9 mouse cellular contexts compared by ENCODE assay signal in the genomic region with DNA sequence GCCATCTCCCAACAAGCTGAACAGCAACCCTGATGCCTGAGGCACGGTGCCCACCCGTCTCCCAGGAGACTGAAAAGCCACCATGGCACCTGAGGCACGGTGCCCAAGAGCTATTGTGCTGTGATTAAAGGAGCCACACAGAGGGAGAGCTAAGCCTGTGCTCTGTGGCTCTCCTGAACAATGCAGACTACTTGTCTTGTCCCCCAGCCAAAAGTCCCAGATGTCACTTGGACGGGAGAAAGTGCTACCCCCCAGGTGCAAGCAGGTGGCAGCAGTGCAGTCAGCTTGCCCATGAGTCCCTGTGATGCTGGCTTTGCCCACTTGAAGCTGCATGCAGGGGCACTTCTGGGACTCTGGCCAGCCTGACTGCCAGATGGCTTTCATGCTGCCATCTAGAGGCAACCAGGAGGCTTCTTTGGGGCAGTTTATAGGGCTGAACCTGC. TPM values are rescaled to one million over a fixed set of nuclear protein-coding genes. Genes with fewer than 3 reads are reported as not detected.
DNase-seq lines count a peak whose midpoint lies in the region; ATAC-seq and TF ChIP-seq lines count a peak whose summit lies in the region.
"Had no signal": no experiment of that assay in that cellular context is flagged by ENCODE, and none has a peak within 500 bp of the region (broad histone marks: within the 10 kb centered on the region; RNA-seq: fewer than 3 reads in every experiment).

No protein-coding gene starts in this region.

- no peaks in the 10 kb centered on the region for H3K27me3 ChIP-seq in forebrain, postnatal 0 days (ENCODE audit: insufficient read depth, low read length)

- intact Hi-C loops in left cerebral cortex, postnatal 10 days (cut with DNase I) = loop anchor here (10.0 kb wide), 1 partner anchor 119 kb away; no protein-coding TSS in a partner anchor

- H3K4me2 ChIP-seq in forebrain, postnatal 0 days (ENCODE audit: low read depth) = no peak overlapping the region

- H3K9ac ChIP-seq in forebrain, postnatal 0 days = no peak overlapping the region

- DNase-seq in ovary, postnatal 36 days (ENCODE audit: low spot score) = peak; percentile 23
- DNase-seq in ovary, postnatal 10 days (ENCODE audit: low spot score) = no peak
- DNase-seq in forebrain, postnatal 0 days = peak; percentile 85
- peak; percentile 65 to 79 for DNase-seq in left cerebral cortex, postnatal 10 days (ENCODE audit: extremely low spot score in 1 of 2, low spot score in 2 of 2)
- no peak for DNase-seq in T-cell, adult 2 months (ENCODE audit: low spot score)
- no peak for DNase-seq in lung, postnatal 14 days
- DNase-seq in thymus, postnatal 0 days (ENCODE audit: low spot score) = no peak

- H3K9me3 ChIP-seq in forebrain, postnatal 0 days (ENCODE audit: low read length) = no peaks in the 10 kb centered on the region

- no peak overlapping the region for H3K4me3 ChIP-seq in forebrain, postnatal 0 days (ENCODE audit: low read depth, low read length)

- H3K36me3 ChIP-seq in forebrain, postnatal 0 days (ENCODE audit: insufficient read depth) = peaks cover 24% of the 10 kb centered on the region

- ATAC-seq in forebrain, postnatal 0 days = peak; percentile 61

- 2% methylated on average over 4 of the region's 4 CpGs for WGBS in forebrain, postnatal 0 days

- TF ChIP-seq CTCF in forebrain, postnatal 0 days (IDR thresholded peaks at IDR 0.05; ENCODE audit: low read depth) = peak; percentile 63

- H3K27ac ChIP-seq in forebrain, postnatal 0 days (ENCODE audit: low read depth, low read length) = no peak overlapping the region

- peaks cover 6% of the 10 kb centered on the region; the same call in 1 of the 2 replicates for H3K4me1 ChIP-seq in forebrain, postnatal 0 days (ENCODE audit: insufficient read depth)

RNA-seq across cellular contexts. Expression of a gene that starts 4.4 kb away (rescaled TPM):
- 58.0 and 68.5 TPM in 2 replicates for total RNA-seq in forebrain, postnatal 0 days (2014; rRNA removed)
- polyA plus RNA-seq in forebrain, postnatal 0 days (2015; fragmentation: Nextera tagmentation; extraction: Ambion mirVana) = 18.6 and 25.0 TPM in 2 replicates
- 10 to 100 TPM; 33.8 to 34.6 TPM for total RNA-seq in left cerebral cortex, postnatal 10 days (2021)
- polyA plus RNA-seq in thymus, postnatal 0 days (2015; fragmentation: Nextera tagmentation; extraction: Ambion mirVana) = not detected in 2 replicates

RNA-seq across cellular contexts. Expression of a gene that starts 23.1 kb away (rescaled TPM):
- not detected in 2 replicates for total RNA-seq in forebrain, postnatal 0 days (2014; rRNA removed)
- 0.19 TPM in 1 of 2 replicates, not detected in the other for polyA plus RNA-seq in forebrain, postnatal 0 days (2015; fragmentation: Nextera tagmentation; extraction: Ambion mirVana)
- total RNA-seq in left cerebral cortex, postnatal 10 days (2021) = not detected
- not detected in 2 replicates for polyA plus RNA-seq in thymus, postnatal 0 days (2015; fragmentation: Nextera tagmentation; extraction: Ambion mirVana)
- polyA plus RNA-seq: limb, embryonic 14.5 days; stomach, embryonic 14.5 days had no signal

RNA-seq across cellular contexts. Expression of a gene that starts 48.4 kb away (rescaled TPM):
- not detected in 2 replicates for total RNA-seq in forebrain, postnatal 0 days (2014; rRNA removed)
- polyA plus RNA-seq in forebrain, postnatal 0 days (2015; fragmentation: Nextera tagmentation; extraction: Ambion mirVana) = 0.22 and 0.33 TPM in 2 replicates
- not detected for total RNA-seq in left cerebral cortex, postnatal 10 days (2021)
- not detected in 2 replicates for polyA plus RNA-seq in thymus, postnatal 0 days (2015; fragmentation: Nextera tagmentation; extraction: Ambion mirVana)

Comparison
In these comparisons a context has a peak if more than half of its experiments do, and no peak if none do; other contexts are left out.
1. DNase-seq: peak in ovary, postnatal 36 days (single experiment), forebrain, postnatal 0 days (single experiment) and left cerebral cortex, postnatal 10 days (2 of 2); none in ovary, postnatal 10 days (single experiment), T-cell, adult 2 months (single experiment), lung, postnatal 14 days (single experiment) and thymus, postnatal 0 days (single experiment).